Mouse (Mus musculus): ENCODE results near the gene Map2k5. TPM values are rescaled to one million over a fixed set of nuclear protein-coding genes. Genes with fewer than 3 reads are reported as not detected.

Gene Map2k5
- polyA plus RNA-seq, 1 experiment from 2014 or later, result 33.9 TPM

GRCm38 (mm10) chr9:63338716-63339115 is 39.0 kb downstream of the Map2k5 start:
- Histone ChIP-seq H3K4me1 (peaks cover 17% of the 10 kb centered on the region), H3K27me3 (no peaks in the 10 kb centered on the region), H3K9ac (no peak overlapping the region), H3K4me3 (no peak overlapping the region), H3K27ac (no peak overlapping the region), H3K36me3 (ENCODE audit: poor library complexity, severe bottlenecking) (peaks cover 25% of the 10 kb centered on the region), H3K4me2 (no peak overlapping the region), H3K9me3 (replicated peaks) (no peaks in the 10 kb centered on the region)
- WGBS, result 70% methylated on average over 6 of the region's 6 CpGs
- no peak for ATAC-seq

- no peak overlapping the region for H3K9ac ChIP-seq
- ATAC-seq, result no peak
Observed at GRCm38 (mm10) chr9:63335816-63336215, 41.9 kb downstream of the Map2k5 start.

GRCm38 (mm10) chr9:63333074-63333473 is 44.6 kb downstream of the Map2k5 start:
- Histone ChIP-seq H3K27me3 (no peaks in the 10 kb centered on the region), H3K4me1 (peaks cover 14% of the 10 kb centered on the region), H3K4me2 (no peak overlapping the region), H3K9me3 (replicated peaks) (no peaks in the 10 kb centered on the region), H3K27ac (no peak overlapping the region), H3K4me3 (no peak overlapping the region), H3K9ac (no peak overlapping the region), H3K36me3 (ENCODE audit: poor library complexity, severe bottlenecking) (peaks cover 32% of the 10 kb centered on the region)
- ATAC-seq, result no peak
- 96% methylated on average over 2 of the region's 2 CpGs for WGBS

More at GRCm38 (mm10) chr9:63335816-63336215, 41.9 kb downstream of the Map2k5 start:
- H3K4me2 ChIP-seq, result no peak overlapping the region
- no peaks in the 10 kb centered on the region for H3K9me3 ChIP-seq (replicated peaks)
- H3K4me3 ChIP-seq, result no peak overlapping the region
- 93% methylated on average over 4 of the region's 4 CpGs for WGBS
- H3K27me3 ChIP-seq, result no peaks in the 10 kb centered on the region
- no peak overlapping the region for H3K27ac ChIP-seq
- peaks cover 17% of the 10 kb centered on the region for H3K4me1 ChIP-seq
- peaks cover 32% of the 10 kb centered on the region for H3K36me3 ChIP-seq (ENCODE audit: poor library complexity, severe bottlenecking)

GRCm38 (mm10) chr9:63331246-63331645 is 46.5 kb downstream of the Map2k5 start:
- peaks cover 14% of the 10 kb centered on the region for H3K4me1 ChIP-seq
- no peak overlapping the region for H3K4me2 ChIP-seq
- H3K36me3 ChIP-seq (ENCODE audit: poor library complexity, severe bottlenecking), result peaks cover 23% of the 10 kb centered on the region
- H3K4me3 ChIP-seq, result no peak overlapping the region
- WGBS, result 92% methylated on average over 6 of the region's 6 CpGs
- no peak overlapping the region for H3K9ac ChIP-seq
- no peak overlapping the region for H3K27ac ChIP-seq
- no peaks in the 10 kb centered on the region for H3K9me3 ChIP-seq (replicated peaks)
- H3K27me3 ChIP-seq, result no peaks in the 10 kb centered on the region
- no peak for ATAC-seq

- H3K4me2 ChIP-seq, result no peak overlapping the region
- H3K9ac ChIP-seq, result no peak overlapping the region
- no peaks in the 10 kb centered on the region for H3K27me3 ChIP-seq
- H3K9me3 ChIP-seq (replicated peaks), result no peaks in the 10 kb centered on the region
- peaks cover 14% of the 10 kb centered on the region for H3K4me1 ChIP-seq
- no peak overlapping the region for H3K27ac ChIP-seq
- H3K36me3 ChIP-seq (ENCODE audit: poor library complexity, severe bottlenecking), result peaks cover 15% of the 10 kb centered on the region
- no peak for ATAC-seq
- 48% methylated on average over 15 of the region's 15 CpGs for WGBS
- no peak overlapping the region for H3K4me3 ChIP-seq
Observed at GRCm38 (mm10) chr9:63328958-63329685, 48.6 kb downstream of the Map2k5 start.

- no peak overlapping the region for H3K27ac ChIP-seq
- no peak overlapping the region for H3K4me2 ChIP-seq
- no peak for ATAC-seq
- 0 out of 2 replicates have a peak, but pooled peaks cover 6% of the 10 kb centered on the region for H3K4me1 ChIP-seq
- H3K9ac ChIP-seq, result no peak overlapping the region
- H3K27me3 ChIP-seq, result no peaks in the 10 kb centered on the region
- H3K4me3 ChIP-seq, result no peak overlapping the region
- H3K9me3 ChIP-seq (replicated peaks), result no peaks in the 10 kb centered on the region
- peaks cover 5% of the 10 kb centered on the region; the same call in 1 of the 2 replicates for H3K36me3 ChIP-seq (ENCODE audit: poor library complexity, severe bottlenecking)
Observed at GRCm38 (mm10) chr9:63315231-63315630, 62.5 kb downstream of the Map2k5 start.

GRCm38 (mm10) chr9:63314126-63314525 is 63.6 kb downstream of the Map2k5 start:
- Histone ChIP-seq H3K27me3 (no peaks in the 10 kb centered on the region), H3K9me3 (replicated peaks) (no peaks in the 10 kb centered on the region), H3K27ac (no peak overlapping the region), H3K9ac (no peak overlapping the region), H3K4me3 (no peak overlapping the region), H3K4me2 (no peak overlapping the region), H3K4me1 (peaks cover 9% of the 10 kb centered on the region; the same call in 1 of the 2 replicates), H3K36me3 (ENCODE audit: poor library complexity, severe bottlenecking) (no peaks in the 10 kb centered on the region)
- 84% methylated on average over 4 of the region's 4 CpGs for WGBS
- no peak for ATAC-seq

- Histone ChIP-seq H3K27me3 (no peaks in the 10 kb centered on the region), H3K9ac (no peak overlapping the region), H3K4me3 (no peak overlapping the region), H3K9me3 (replicated peaks) (no peaks in the 10 kb centered on the region), H3K27ac (no peak overlapping the region), H3K36me3 (ENCODE audit: poor library complexity, severe bottlenecking) (0 out of 2 replicates have a peak, but pooled peaks cover 3% of the 10 kb centered on the region), H3K4me1 (peaks cover 20% of the 10 kb centered on the region), H3K4me2 (no peak overlapping the region)
- WGBS, result 86% methylated on average over 6 of the region's 6 CpGs
- ATAC-seq, result no peak
Observed at GRCm38 (mm10) chr9:63309956-63310355, 67.7 kb downstream of the Map2k5 start.

GRCm38 (mm10) chr9:63309008-63309407 is 68.7 kb downstream of the Map2k5 start:
- no peak overlapping the region for H3K27ac ChIP-seq
- no peak overlapping the region for H3K4me3 ChIP-seq
- H3K36me3 ChIP-seq (ENCODE audit: poor library complexity, severe bottlenecking), result 0 out of 2 replicates have a peak, but pooled peaks cover 3% of the 10 kb centered on the region
- no peaks in the 10 kb centered on the region for H3K27me3 ChIP-seq
- H3K4me2 ChIP-seq, result no peak overlapping the region
- peaks cover 20% of the 10 kb centered on the region for H3K4me1 ChIP-seq
- H3K9ac ChIP-seq, result no peak overlapping the region
- 75% methylated on average over 5 of the region's 5 CpGs for WGBS
- no peak for ATAC-seq
- H3K9me3 ChIP-seq (replicated peaks), result no peaks in the 10 kb centered on the region

GRCm38 (mm10) chr9:63308441-63308840 is 69.3 kb downstream of the Map2k5 start:
- Histone ChIP-seq H3K9me3 (replicated peaks) (no peaks in the 10 kb centered on the region), H3K36me3 (ENCODE audit: poor library complexity, severe bottlenecking) (0 out of 2 replicates have a peak, but pooled peaks cover 3% of the 10 kb centered on the region), H3K4me1 (peaks cover 20% of the 10 kb centered on the region), H3K4me2 (no peak overlapping the region), H3K27ac (no peak overlapping the region), H3K4me3 (no peak overlapping the region), H3K27me3 (no peaks in the 10 kb centered on the region), H3K9ac (no peak overlapping the region)
- whole genome bisulfite sequencing, result 45% methylated on average over 4 of the region's 4 CpGs
- no peak for ATAC-seq

- H3K4me3 ChIP-seq, result no peak overlapping the region
- no peak overlapping the region for H3K4me2 ChIP-seq
- ATAC-seq, result no peak
- WGBS, result 80% methylated on average over 4 of the region's 4 CpGs
- H3K9ac ChIP-seq, result no peak overlapping the region
- peaks cover 8% of the 10 kb centered on the region for H3K36me3 ChIP-seq (ENCODE audit: poor library complexity, severe bottlenecking)
- no peaks in the 10 kb centered on the region for H3K27me3 ChIP-seq
- no peak overlapping the region for H3K27ac ChIP-seq
- no peaks in the 10 kb centered on the region for H3K4me1 ChIP-seq
- no peaks in the 10 kb centered on the region; the same call in 1 of the 2 replicates for H3K9me3 ChIP-seq (replicated peaks)
Observed at GRCm38 (mm10) chr9:63302511-63302910, 75.2 kb downstream of the Map2k5 start.

- Histone ChIP-seq H3K27me3 (no peaks in the 10 kb centered on the region), H3K4me2 (no peak overlapping the region), H3K9me3 (replicated peaks) (no peaks in the 10 kb centered on the region; the same call in 1 of the 2 replicates), H3K36me3 (ENCODE audit: poor library complexity, severe bottlenecking) (peaks cover 5% of the 10 kb centered on the region), H3K27ac (no peak overlapping the region), H3K4me1 (peaks cover 15% of the 10 kb centered on the region), H3K4me3 (no peak overlapping the region), H3K9ac (no peak overlapping the region)
- no peak for ATAC-seq
- 100% methylated on average over 3 of the region's 3 CpGs for WGBS
Observed at GRCm38 (mm10) chr9:63298656-63299055, 79.0 kb downstream of the Map2k5 start.

Measured in forebrain, embryonic 13.5 days (tissue).